Mouse (Mus musculus): ENCODE data around the gene Slc15a5. TPM values are rescaled to one million over a fixed set of nuclear protein-coding genes. Genes with fewer than 3 reads are reported as not detected.
"Not testable (repeated sequence)": the region's sequence is repeated elsewhere in the genome, so short reads cannot be mapped to it uniquely, and the experiment has no call there.

Gene Slc15a5
- polyA plus RNA-seq, 1 experiment from 2014 or later, result not detected

GRCm38 (mm10) chr6:138089084-138089483 lies 9.4 kb upstream of the Slc15a5 start:
- Histone ChIP-seq H3K4me2 (ENCODE audit: low read length) (no peak overlapping the region), H3K36me3 (ENCODE audit: control insufficient read depth, insufficient read depth, low read length) (no peaks in the 10 kb centered on the region), H3K4me3 (ENCODE audit: low read depth, low read length) (no peak overlapping the region), H3K27me3 (replicated peaks; ENCODE audit: control insufficient read depth, insufficient read depth, low read length) (no peaks in the 10 kb centered on the region), H3K4me1 (replicated peaks; ENCODE audit: control insufficient read depth, insufficient read depth, low read length) (no peaks in the 10 kb centered on the region), H3K9me3 (ENCODE audit: control insufficient read depth, low read length) (no peaks in the 10 kb centered on the region), H3K9ac (ENCODE audit: low read length) (no peak overlapping the region), H3K27ac (ENCODE audit: low read depth) (no peak overlapping the region)
- 56% methylated on average over 8 of the region's 8 CpGs for WGBS
- DNase-seq (ENCODE audit: low spot score) (no peak), ATAC-seq (replicated peaks; ENCODE audit: low FRiP score, low TSS enrichment, low read depth) (no peak)

- not testable (repeated sequence) for H3K27ac ChIP-seq (ENCODE audit: low read depth); H3K4me3 ChIP-seq (ENCODE audit: low read depth, low read length); ATAC-seq (replicated peaks; ENCODE audit: low FRiP score, low TSS enrichment, low read depth); DNase-seq (ENCODE audit: low spot score); H3K4me2 ChIP-seq (ENCODE audit: low read length); H3K9me3 ChIP-seq (ENCODE audit: control insufficient read depth, low read length); H3K36me3 ChIP-seq (ENCODE audit: control insufficient read depth, insufficient read depth, low read length); H3K9ac ChIP-seq (ENCODE audit: low read length); H3K27me3 ChIP-seq (replicated peaks; ENCODE audit: control insufficient read depth, insufficient read depth, low read length); H3K4me1 ChIP-seq (replicated peaks; ENCODE audit: control insufficient read depth, insufficient read depth, low read length)
These were observed 6.7 kb upstream of the Slc15a5 start for GRCm38 (mm10) chr6:138086421-138086820.

- no peak overlapping the region for H3K4me3 ChIP-seq (ENCODE audit: low read depth, low read length)
- no peaks in the 10 kb centered on the region for H3K36me3 ChIP-seq (ENCODE audit: control insufficient read depth, insufficient read depth, low read length)
- H3K4me1 ChIP-seq (replicated peaks; ENCODE audit: control insufficient read depth, insufficient read depth, low read length), result no peaks in the 10 kb centered on the region
- WGBS, result 89% methylated on average over 6 of the region's 6 CpGs
- H3K27me3 ChIP-seq (replicated peaks; ENCODE audit: control insufficient read depth, insufficient read depth, low read length), result no peaks in the 10 kb centered on the region
- no peak overlapping the region for H3K27ac ChIP-seq (ENCODE audit: low read depth)
- no peak for ATAC-seq (replicated peaks; ENCODE audit: low FRiP score, low TSS enrichment, low read depth)
- DNase-seq (ENCODE audit: low spot score), result no peak
- H3K4me2 ChIP-seq (ENCODE audit: low read length), result no peak overlapping the region
- H3K9me3 ChIP-seq (ENCODE audit: control insufficient read depth, low read length), result no peaks in the 10 kb centered on the region
- no peak overlapping the region for H3K9ac ChIP-seq (ENCODE audit: low read length)
These were observed 1.2 kb upstream of the Slc15a5 start for GRCm38 (mm10) chr6:138080778-138081549.

GRCm38 (mm10) chr6:138077681-138078439 lies 1.9 kb downstream of the Slc15a5 start:
- Histone ChIP-seq H3K4me1 (replicated peaks; ENCODE audit: control insufficient read depth, insufficient read depth, low read length) (no peaks in the 10 kb centered on the region), H3K4me2 (ENCODE audit: low read length) (no peak overlapping the region), H3K36me3 (ENCODE audit: control insufficient read depth, insufficient read depth, low read length) (no peaks in the 10 kb centered on the region), H3K9ac (ENCODE audit: low read length) (no peak overlapping the region), H3K27ac (ENCODE audit: low read depth) (no peak overlapping the region), H3K4me3 (ENCODE audit: low read depth, low read length) (no peak overlapping the region), H3K9me3 (ENCODE audit: control insufficient read depth, low read length) (no peaks in the 10 kb centered on the region), H3K27me3 (replicated peaks; ENCODE audit: control insufficient read depth, insufficient read depth, low read length) (no peaks in the 10 kb centered on the region)
- ATAC-seq (replicated peaks; ENCODE audit: low FRiP score, low TSS enrichment, low read depth) (no peak), DNase-seq (ENCODE audit: low spot score) (no peak)
- WGBS, result 73% methylated on average over 5 of the region's 5 CpGs

GRCm38 (mm10) chr6:138075723-138076122 lies 4.0 kb downstream of the Slc15a5 start:
- Histone ChIP-seq H3K4me1 (replicated peaks; ENCODE audit: control insufficient read depth, insufficient read depth, low read length) (no peaks in the 10 kb centered on the region), H3K4me2 (ENCODE audit: low read length) (no peak overlapping the region), H3K36me3 (ENCODE audit: control insufficient read depth, insufficient read depth, low read length) (no peaks in the 10 kb centered on the region), H3K27ac (ENCODE audit: low read depth) (no peak overlapping the region), H3K9me3 (ENCODE audit: control insufficient read depth, low read length) (no peaks in the 10 kb centered on the region), H3K9ac (ENCODE audit: low read length) (no peak overlapping the region), H3K27me3 (replicated peaks; ENCODE audit: control insufficient read depth, insufficient read depth, low read length) (no peaks in the 10 kb centered on the region), H3K4me3 (ENCODE audit: low read depth, low read length) (no peak overlapping the region)
- no peak for DNase-seq (ENCODE audit: low spot score)
- WGBS, result 94% methylated on average over 1 of the region's 1 CpGs
- ATAC-seq (replicated peaks; ENCODE audit: low FRiP score, low TSS enrichment, low read depth), result no peak

GRCm38 (mm10) chr6:138073540-138073939 lies 6.2 kb downstream of the Slc15a5 start:
- H3K9ac ChIP-seq (ENCODE audit: low read length), result no peak overlapping the region
- H3K27me3 ChIP-seq (replicated peaks; ENCODE audit: control insufficient read depth, insufficient read depth, low read length), result no peaks in the 10 kb centered on the region
- H3K9me3 ChIP-seq (ENCODE audit: control insufficient read depth, low read length), result no peaks in the 10 kb centered on the region
- ATAC-seq (replicated peaks; ENCODE audit: low FRiP score, low TSS enrichment, low read depth), result no peak
- H3K36me3 ChIP-seq (ENCODE audit: control insufficient read depth, insufficient read depth, low read length), result no peaks in the 10 kb centered on the region
- H3K4me2 ChIP-seq (ENCODE audit: low read length), result no peak overlapping the region
- no peak overlapping the region for H3K4me3 ChIP-seq (ENCODE audit: low read depth, low read length)
- H3K27ac ChIP-seq (ENCODE audit: low read depth), result no peak overlapping the region
- 73% methylated on average over 2 of the region's 2 CpGs for WGBS
- no peak for DNase-seq (ENCODE audit: low spot score)
- no peaks in the 10 kb centered on the region for H3K4me1 ChIP-seq (replicated peaks; ENCODE audit: control insufficient read depth, insufficient read depth, low read length)

- Histone ChIP-seq H3K27me3 (replicated peaks; ENCODE audit: control insufficient read depth, insufficient read depth, low read length) (no peaks in the 10 kb centered on the region), H3K9me3 (ENCODE audit: control insufficient read depth, low read length) (no peaks in the 10 kb centered on the region), H3K4me2 (ENCODE audit: low read length) (no peak overlapping the region), H3K36me3 (ENCODE audit: control insufficient read depth, insufficient read depth, low read length) (no peaks in the 10 kb centered on the region), H3K9ac (ENCODE audit: low read length) (no peak overlapping the region), H3K27ac (ENCODE audit: low read depth) (no peak overlapping the region), H3K4me3 (ENCODE audit: low read depth, low read length) (no peak overlapping the region), H3K4me1 (replicated peaks; ENCODE audit: control insufficient read depth, insufficient read depth, low read length) (no peaks in the 10 kb centered on the region)
- 69% methylated on average over 8 of the region's 8 CpGs for WGBS
- ATAC-seq (replicated peaks; ENCODE audit: low FRiP score, low TSS enrichment, low read depth) (no peak), DNase-seq (ENCODE audit: low spot score) (no peak)
These were observed 6.8 kb downstream of the Slc15a5 start for GRCm38 (mm10) chr6:138072963-138073339.

GRCm38 (mm10) chr6:138072110-138072962 lies 7.4 kb downstream of the Slc15a5 start:
- no peak overlapping the region for H3K4me3 ChIP-seq (ENCODE audit: low read depth, low read length)
- H3K4me1 ChIP-seq (replicated peaks; ENCODE audit: control insufficient read depth, insufficient read depth, low read length), result no peaks in the 10 kb centered on the region
- WGBS, result 84% methylated on average over 5 of the region's 5 CpGs
- H3K36me3 ChIP-seq (ENCODE audit: control insufficient read depth, insufficient read depth, low read length), result no peaks in the 10 kb centered on the region
- no peaks in the 10 kb centered on the region for H3K27me3 ChIP-seq (replicated peaks; ENCODE audit: control insufficient read depth, insufficient read depth, low read length)
- no peak overlapping the region for H3K9ac ChIP-seq (ENCODE audit: low read length)
- no peak for DNase-seq (ENCODE audit: low spot score)
- no peak for ATAC-seq (replicated peaks; ENCODE audit: low FRiP score, low TSS enrichment, low read depth)
- no peak overlapping the region for H3K27ac ChIP-seq (ENCODE audit: low read depth)
- H3K9me3 ChIP-seq (ENCODE audit: control insufficient read depth, low read length), result no peaks in the 10 kb centered on the region
- no peak overlapping the region for H3K4me2 ChIP-seq (ENCODE audit: low read length)
